Mouse (Mus musculus) cortical plate, adult 2 months (tissue): Measurements from ENCODE around the gene Dnal1. TPM values are rescaled to one million over a fixed set of nuclear protein-coding genes. Genes with fewer than 3 reads are reported as not detected.
A peak's percentile ranks its signal among the peaks of the same experiment; 100 is the strongest.

ENCODE experiments used
- H3K27ac ChIP-seq: fragments of 200-500 bp; 2 replicates; pipeline ENCODE4 v1.5.1; 2012; ENCODE audit warnings: low read length, control low read depth, inconsistent platforms; ENCODE audit not compliant: insufficient read depth
- H3K4me1 ChIP-seq: fragments of 200-500 bp; 2 replicates; pipeline ENCODE4 v1.6.1; 2011; ENCODE audit warnings: low read length; ENCODE audit not compliant: control insufficient read depth, insufficient read depth
- H3K4me3 ChIP-seq: fragments of 200-500 bp; 2 replicates; pipeline ENCODE4 v1.5.1; 2011; ENCODE audit warnings: mild to moderate bottlenecking, low read length, control low read depth; ENCODE audit not compliant: insufficient read depth
- CTCF ChIP-seq: fragments of 200-500 bp; IDR thresholded peaks from 2 replicates; pipeline ENCODE4 v1.5.1; 2011; ENCODE audit warnings: mild to moderate bottlenecking, control low read depth, low read length; ENCODE audit not compliant: insufficient read depth; ENCODE audit errors: extremely low read depth
- POLR2A ChIP-seq: fragments of 200-500 bp; IDR thresholded peaks from 2 replicates; pipeline ENCODE4 v1.6.1; 2011; ENCODE audit warnings: mild to moderate bottlenecking, low read length, control low read depth; ENCODE audit not compliant: insufficient read depth; ENCODE audit errors: extremely low read depth
- polyA plus RNA-seq: library from polyadenylated mRNA; depleted of rRNA; stranded (reverse); fragments of >200 nt; gene quantifications from 2 replicates; pipeline ENCODE4 v1.2.3, GENCODE M21; 2012

Dnal1 gene
- polyA plus RNA-seq, 1 experiment: 48.0 TPM

DNA sequence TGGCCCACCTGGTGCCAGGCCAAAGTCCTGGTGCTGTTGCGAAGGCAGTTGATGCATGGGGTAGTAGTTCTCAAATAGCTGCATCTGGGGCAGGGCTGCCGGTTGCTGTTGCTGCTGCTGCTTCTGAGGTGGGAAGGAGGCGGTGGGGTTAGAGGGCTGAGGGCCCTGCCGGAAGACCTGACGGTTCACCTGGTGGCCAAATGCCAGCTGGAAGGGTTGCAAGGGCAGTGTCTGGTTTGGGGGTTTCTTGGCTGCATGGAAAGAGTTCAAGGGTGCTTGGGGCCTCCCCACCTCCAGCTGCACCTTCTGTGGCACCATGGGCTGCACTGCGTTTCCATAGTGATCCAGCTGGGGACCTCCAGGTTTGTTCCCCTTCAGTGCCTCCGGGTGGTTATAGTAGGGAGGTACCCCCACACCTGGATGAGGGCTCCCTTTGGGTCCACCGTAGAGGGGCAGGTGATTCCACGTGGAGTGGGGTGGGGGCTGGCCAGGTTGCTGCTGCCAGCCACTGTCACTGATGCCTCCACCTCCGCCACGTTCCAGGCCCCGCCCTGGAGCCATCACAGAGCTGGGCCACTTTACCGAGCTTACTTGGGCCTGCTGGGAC, 59.2 kb downstream of the Dnal1 start:
- H3K4me3 ChIP-seq: no peak overlapping the region
- H3K27ac ChIP-seq: peak overlapping the region; percentile 35; the same call in 1 of the 2 replicates
- H3K4me1 ChIP-seq: peaks cover 7% of the 10 kb centered on the region; the same call in 1 of the 2 replicates
- no peak for TF ChIP-seq POLR2A
- no peak for TF ChIP-seq CTCF

DNA sequence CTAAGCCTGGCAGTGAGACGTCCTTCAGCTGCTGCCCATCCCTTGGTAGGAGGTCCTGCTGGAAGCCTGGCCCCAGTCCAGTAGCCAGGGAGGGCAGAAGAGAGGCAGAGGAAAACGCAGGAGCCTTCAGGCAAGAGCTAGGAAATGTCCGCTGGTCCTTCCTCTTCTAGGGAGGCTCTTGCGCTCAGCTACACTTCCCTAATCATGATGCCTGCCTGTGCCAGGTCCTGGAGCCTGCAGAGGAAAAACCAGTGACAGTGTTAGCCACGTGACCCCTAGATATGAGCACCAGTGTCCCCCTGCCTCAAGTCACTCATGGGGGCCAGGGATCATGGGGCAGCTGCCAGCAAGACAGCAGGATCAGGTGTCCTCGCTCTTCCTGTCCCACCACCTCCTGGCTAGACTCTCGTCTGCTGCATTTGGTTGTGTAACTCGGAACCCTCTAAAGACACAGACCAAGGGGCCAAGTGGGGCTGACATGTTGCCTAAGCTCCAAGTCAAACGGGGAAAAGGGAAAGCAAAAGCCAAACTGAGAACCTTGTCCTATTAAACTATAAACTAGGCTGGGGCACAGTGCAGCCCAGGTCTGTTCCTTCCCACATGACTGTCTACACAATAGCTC, 60.1 kb downstream of the Dnal1 start:
- H3K27ac ChIP-seq: 0 out of 2 replicates have a peak overlapping the region, but pooled peaks have one; percentile 35
- no peak for TF ChIP-seq POLR2A
- TF ChIP-seq CTCF: no peak
- no peak overlapping the region for H3K4me3 ChIP-seq
- H3K4me1 ChIP-seq: peaks cover 7% of the 10 kb centered on the region; the same call in 1 of the 2 replicates

DNA sequence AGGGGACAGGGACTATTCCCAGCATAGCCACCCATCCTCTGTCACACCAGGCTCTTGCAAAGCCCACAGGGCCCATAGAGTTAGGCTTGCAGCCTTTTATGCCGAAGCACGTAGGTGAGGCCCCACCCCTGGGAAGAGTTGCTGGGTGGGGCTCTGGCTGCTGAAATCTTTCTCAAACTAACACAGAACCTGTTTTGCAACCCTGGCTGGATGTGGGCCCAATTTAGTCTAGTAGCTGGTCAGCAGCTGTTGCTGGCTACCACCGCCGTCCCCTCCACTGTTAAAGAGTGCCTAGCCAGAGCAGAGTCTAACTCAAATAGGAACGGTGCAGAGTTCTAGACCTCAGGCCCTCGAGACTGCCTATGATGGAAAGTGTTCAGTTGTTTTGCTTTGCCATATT, 60.7 kb downstream of the Dnal1 start:
- Histone ChIP-seq H3K4me3 (no peak overlapping the region), H3K27ac (peak overlapping the region; percentile 68; the same call in 1 of the 2 replicates), H3K4me1 (peaks cover 7% of the 10 kb centered on the region; the same call in 1 of the 2 replicates)
- no peak for TF ChIP-seq CTCF

DNA sequence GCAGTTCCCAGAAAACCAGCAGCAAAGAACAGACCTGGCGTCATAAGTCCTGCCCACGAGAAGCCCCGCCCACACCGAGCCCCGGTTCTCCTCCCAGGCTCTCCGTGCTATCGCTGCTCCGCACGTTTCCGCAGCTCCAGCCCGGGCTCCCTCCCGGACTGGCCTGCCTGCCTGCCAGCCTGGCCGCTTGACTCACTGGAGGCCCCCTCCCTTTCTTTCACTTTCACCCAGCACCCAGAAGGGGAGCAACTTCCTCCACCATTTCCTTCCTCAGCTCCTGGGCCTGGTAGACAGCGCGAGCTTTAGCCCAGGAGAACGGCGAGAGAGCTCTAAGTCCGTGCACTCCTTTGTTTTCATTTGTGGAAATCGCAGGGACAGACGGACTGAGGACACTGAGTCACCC, 61.5 kb downstream of the Dnal1 start:
- Histone ChIP-seq H3K27ac (peak overlapping the region; percentile 68), H3K4me3 (peak overlapping the region; percentile 40), H3K4me1 (peaks cover 7% of the 10 kb centered on the region; the same call in 1 of the 2 replicates)
- TF ChIP-seq POLR2A: peak; percentile 73
- no peak for TF ChIP-seq CTCF

DNA sequence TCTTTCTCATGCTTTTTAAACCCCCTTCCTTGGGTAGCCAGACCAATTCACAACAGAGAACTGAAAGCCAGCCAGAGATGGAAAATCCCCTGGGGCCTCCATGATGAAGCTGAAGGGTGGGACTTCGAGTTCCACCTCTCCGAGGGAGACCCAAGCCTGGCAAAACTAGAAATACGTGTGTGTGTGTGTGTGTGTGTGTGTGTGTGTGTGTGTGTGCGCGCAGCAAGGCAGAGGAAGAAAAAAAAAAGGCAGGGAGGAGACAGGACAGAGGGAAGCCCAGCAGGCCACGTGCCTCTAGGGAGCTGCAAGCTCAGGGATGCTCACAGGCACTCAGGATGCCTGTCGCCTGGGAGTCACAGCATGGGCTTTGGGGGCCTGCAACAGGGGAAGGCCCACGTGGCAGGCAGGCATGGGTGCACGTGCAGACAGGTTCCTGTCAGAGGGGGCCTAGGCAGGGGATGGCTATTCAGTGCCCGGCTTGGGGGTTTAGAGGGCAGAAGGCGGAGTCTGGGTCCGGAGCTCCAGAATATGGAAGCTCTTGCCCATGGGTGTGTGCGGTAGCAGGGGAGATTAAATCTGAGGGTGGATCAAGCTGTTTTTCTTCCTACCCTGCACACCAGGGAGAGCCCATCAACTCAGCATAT, 62.1 kb downstream of the Dnal1 start:
- Histone ChIP-seq H3K27ac (peak overlapping the region; percentile 68), H3K4me1 (peaks cover 7% of the 10 kb centered on the region; the same call in 1 of the 2 replicates), H3K4me3 (peak overlapping the region; percentile 40)
- 0 out of 2 replicates have a peak, but pooled peaks have one; percentile 29 for TF ChIP-seq POLR2A
- no peak for TF ChIP-seq CTCF

DNA sequence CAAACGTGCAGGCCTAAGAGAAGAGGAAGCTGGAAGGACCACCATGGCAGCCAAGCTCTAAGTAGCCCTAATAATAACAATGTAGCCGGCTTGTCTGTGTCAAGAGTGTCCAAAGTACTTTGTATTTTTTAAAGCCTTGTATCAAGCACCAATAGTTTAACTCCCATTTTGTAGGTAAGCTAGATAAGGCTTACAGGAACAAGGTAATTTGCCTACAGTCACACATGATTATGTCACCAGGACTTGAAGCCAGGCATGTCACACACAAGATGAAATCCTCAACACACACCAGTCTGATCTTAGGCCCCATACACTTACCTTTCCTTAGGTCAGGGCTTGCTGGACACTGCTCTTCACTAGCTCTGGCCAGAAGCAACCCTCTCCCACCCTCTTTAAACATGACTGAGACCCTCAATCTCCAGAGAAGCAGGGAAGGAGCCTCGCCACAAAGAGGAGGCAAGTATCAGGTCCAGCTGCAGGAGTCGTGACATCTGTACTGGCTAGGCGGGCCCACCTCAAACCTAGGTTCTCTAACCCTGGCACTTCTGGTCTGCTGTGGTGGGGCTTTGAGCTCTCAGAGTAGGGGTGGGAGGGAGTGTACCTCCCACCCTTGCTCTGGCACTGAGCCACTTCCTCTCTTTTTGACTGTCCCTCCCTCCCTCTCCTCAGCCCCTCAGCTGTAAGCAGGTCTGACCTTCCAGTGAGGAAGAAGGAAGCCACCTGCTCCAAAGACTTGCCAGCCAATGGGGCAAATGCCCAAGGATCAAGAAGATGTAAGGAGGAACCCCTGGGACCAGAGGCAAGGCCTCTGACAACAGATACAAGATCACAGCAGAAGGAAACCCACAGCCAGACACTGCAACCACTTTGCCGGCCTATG, 63.0 kb downstream of the Dnal1 start:
- Histone ChIP-seq H3K4me3 (no peak overlapping the region), H3K4me1 (peaks cover 9% of the 10 kb centered on the region; the same call in 1 of the 2 replicates), H3K27ac (peak overlapping the region; percentile 68)
- TF ChIP-seq CTCF: no peak
- no peak for TF ChIP-seq POLR2A

DNA sequence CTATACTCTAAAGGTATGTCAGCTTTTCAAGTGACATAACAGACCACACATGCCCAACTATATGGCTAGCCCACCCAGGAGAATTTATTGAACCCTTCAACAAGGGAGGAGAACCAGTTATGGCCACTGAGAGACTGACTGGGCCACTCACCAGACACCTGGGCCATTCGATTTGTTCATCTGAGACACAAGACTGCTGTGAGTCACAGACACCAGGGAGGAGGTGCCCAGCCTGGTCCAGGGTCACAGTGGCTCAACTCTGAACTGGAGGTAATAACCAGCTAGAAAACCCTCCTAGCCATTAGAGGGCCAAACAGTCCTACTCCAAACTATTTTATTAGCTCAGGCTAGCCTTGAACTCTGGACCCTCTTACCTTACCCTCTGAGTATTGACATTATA, 63.9 kb downstream of the Dnal1 start:
- H3K4me3 ChIP-seq: no peak overlapping the region
- peaks cover 9% of the 10 kb centered on the region; the same call in 1 of the 2 replicates for H3K4me1 ChIP-seq
- no peak for TF ChIP-seq CTCF
- no peak for TF ChIP-seq POLR2A
- no peak overlapping the region for H3K27ac ChIP-seq

DNA sequence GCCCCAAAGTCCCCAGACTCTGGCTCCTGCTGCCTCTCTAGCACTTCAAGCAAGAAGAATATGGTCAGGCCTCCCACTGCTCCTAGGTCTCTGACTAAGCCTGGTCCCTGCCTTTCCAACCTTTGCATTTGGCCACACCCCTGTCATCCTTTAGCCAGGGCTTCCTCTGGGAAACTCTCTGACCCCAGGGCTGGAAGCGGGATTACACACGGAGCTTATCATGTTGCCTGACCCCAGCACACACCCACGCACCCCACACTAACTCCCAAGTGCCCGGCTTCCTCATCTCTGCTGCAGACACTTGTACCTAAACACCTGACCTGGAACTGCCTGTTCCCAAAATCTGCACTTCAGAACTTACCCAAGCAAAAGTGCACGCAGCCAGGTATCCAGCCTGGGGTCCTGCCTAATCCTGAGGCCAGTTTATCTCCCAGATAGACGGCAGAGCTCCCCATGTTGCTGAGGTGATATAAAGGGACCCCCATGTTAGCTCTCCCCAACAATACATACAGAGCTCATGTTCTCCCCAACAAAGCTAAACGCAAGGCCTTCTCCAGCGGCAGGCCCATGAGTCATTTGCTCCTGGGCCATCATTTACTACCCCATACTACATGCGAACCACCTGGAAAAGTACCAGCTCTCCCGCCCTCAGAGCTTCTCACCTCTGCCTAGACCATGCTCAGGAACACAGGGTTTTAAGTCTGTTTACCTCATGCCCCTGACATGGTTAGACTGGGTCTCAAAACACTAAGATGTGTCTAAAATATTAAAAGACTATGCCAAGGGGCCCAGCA, 64.7 kb downstream of the Dnal1 start:
- Histone ChIP-seq H3K4me1 (peaks cover 9% of the 10 kb centered on the region; the same call in 1 of the 2 replicates), H3K27ac (no peak overlapping the region), H3K4me3 (no peak overlapping the region)
- TF ChIP-seq CTCF (no peak), POLR2A (no peak)

DNA sequence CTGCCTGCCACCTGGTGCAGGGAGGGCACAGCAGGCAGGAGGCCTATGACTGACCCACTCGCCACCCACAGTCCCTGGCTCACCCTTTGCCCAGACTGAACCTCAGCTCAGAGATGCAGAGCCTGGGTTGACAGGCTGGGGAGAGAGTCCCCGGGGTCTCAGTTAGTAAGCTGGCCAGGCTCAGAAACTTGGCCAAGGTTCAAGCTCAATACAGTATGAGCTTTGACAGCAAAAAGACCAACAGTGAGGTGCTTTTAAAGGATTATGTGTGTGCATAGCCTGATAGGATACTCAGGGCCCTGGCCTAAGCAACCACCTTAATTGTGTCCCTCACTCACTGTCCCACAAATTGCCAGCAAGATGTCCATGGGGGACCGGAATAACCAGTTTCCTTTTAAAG, 65.9 kb downstream of the Dnal1 start:
- Histone ChIP-seq H3K27ac (no peak overlapping the region), H3K4me1 (peaks cover 5% of the 10 kb centered on the region; the same call in 1 of the 2 replicates), H3K4me3 (no peak overlapping the region)
- TF ChIP-seq CTCF (no peak), POLR2A (no peak)
